Mouse (Mus musculus): Measurements from ENCODE around the gene Akr1d1. TPM values are rescaled to one million over a fixed set of nuclear protein-coding genes. Genes with fewer than 3 reads are reported as not detected.

Akr1d1 gene
- polyA plus RNA-seq, 1 experiment from 2014 or later, result not detected

GRCm38 (mm10) chr6:37505588-37505987 is 24.4 kb upstream of the Akr1d1 start:
- Histone ChIP-seq H3K9ac (replicated peaks; ENCODE audit: low read length) (no peak overlapping the region), H3K27ac (replicated peaks; ENCODE audit: low read depth, low read length) (no peak overlapping the region), H3K4me2 (ENCODE audit: low read depth, low read length) (no peak overlapping the region), H3K36me3 (replicated peaks; ENCODE audit: control insufficient read depth, insufficient read depth, low read depth, low read length) (no peaks in the 10 kb centered on the region), H3K4me3 (ENCODE audit: low read depth, low read length) (no peak overlapping the region), H3K27me3 (ENCODE audit: control insufficient read depth, insufficient read depth, low read length) (no peaks in the 10 kb centered on the region), H3K4me1 (ENCODE audit: control insufficient read depth, insufficient read depth, low read length) (no peaks in the 10 kb centered on the region), H3K9me3 (replicated peaks; ENCODE audit: control insufficient read depth, low read length) (no peaks in the 10 kb centered on the region)
- ATAC-seq (replicated peaks; ENCODE audit: insufficient number of reproducible peaks, low FRiP score, low TSS enrichment, low read depth) (no peak), DNase-seq (ENCODE audit: low spot score) (no peak)
- 83% methylated on average over 2 of the region's 2 CpGs for WGBS

- Histone ChIP-seq H3K9ac (replicated peaks; ENCODE audit: low read length) (no peak overlapping the region), H3K9me3 (replicated peaks; ENCODE audit: control insufficient read depth, low read length) (no peaks in the 10 kb centered on the region), H3K4me2 (ENCODE audit: low read depth, low read length) (no peak overlapping the region), H3K27me3 (ENCODE audit: control insufficient read depth, insufficient read depth, low read length) (no peaks in the 10 kb centered on the region), H3K27ac (replicated peaks; ENCODE audit: low read depth, low read length) (no peak overlapping the region), H3K36me3 (replicated peaks; ENCODE audit: control insufficient read depth, insufficient read depth, low read depth, low read length) (no peaks in the 10 kb centered on the region), H3K4me3 (ENCODE audit: low read depth, low read length) (no peak overlapping the region), H3K4me1 (ENCODE audit: control insufficient read depth, insufficient read depth, low read length) (no peaks in the 10 kb centered on the region)
- DNase-seq (ENCODE audit: low spot score) (no peak), ATAC-seq (replicated peaks; ENCODE audit: insufficient number of reproducible peaks, low FRiP score, low TSS enrichment, low read depth) (no peak)
- WGBS, result 72% methylated on average over 3 of the region's 3 CpGs
Measured at GRCm38 (mm10) chr6:37506909-37507515, 23.0 kb upstream of the Akr1d1 start.

GRCm38 (mm10) chr6:37510786-37511185 is 19.2 kb upstream of the Akr1d1 start:
- no peak for DNase-seq (ENCODE audit: low spot score)
- H3K4me2 ChIP-seq (ENCODE audit: low read depth, low read length), result no peak overlapping the region
- no peak overlapping the region for H3K27ac ChIP-seq (replicated peaks; ENCODE audit: low read depth, low read length)
- H3K9ac ChIP-seq (replicated peaks; ENCODE audit: low read length), result no peak overlapping the region
- no peaks in the 10 kb centered on the region for H3K4me1 ChIP-seq (ENCODE audit: control insufficient read depth, insufficient read depth, low read length)
- H3K36me3 ChIP-seq (replicated peaks; ENCODE audit: control insufficient read depth, insufficient read depth, low read depth, low read length), result no peaks in the 10 kb centered on the region
- no peaks in the 10 kb centered on the region for H3K27me3 ChIP-seq (ENCODE audit: control insufficient read depth, insufficient read depth, low read length)
- H3K4me3 ChIP-seq (ENCODE audit: low read depth, low read length), result no peak overlapping the region
- ATAC-seq (replicated peaks; ENCODE audit: insufficient number of reproducible peaks, low FRiP score, low TSS enrichment, low read depth), result no peak
- no peaks in the 10 kb centered on the region for H3K9me3 ChIP-seq (replicated peaks; ENCODE audit: control insufficient read depth, low read length)

- Histone ChIP-seq H3K4me2 (ENCODE audit: low read depth, low read length) (no peak overlapping the region), H3K27me3 (ENCODE audit: control insufficient read depth, insufficient read depth, low read length) (no peaks in the 10 kb centered on the region), H3K4me1 (ENCODE audit: control insufficient read depth, insufficient read depth, low read length) (no peaks in the 10 kb centered on the region), H3K27ac (replicated peaks; ENCODE audit: low read depth, low read length) (no peak overlapping the region), H3K9ac (replicated peaks; ENCODE audit: low read length) (no peak overlapping the region), H3K9me3 (replicated peaks; ENCODE audit: control insufficient read depth, low read length) (no peaks in the 10 kb centered on the region), H3K4me3 (ENCODE audit: low read depth, low read length) (no peak overlapping the region), H3K36me3 (replicated peaks; ENCODE audit: control insufficient read depth, insufficient read depth, low read depth, low read length) (no peaks in the 10 kb centered on the region)
- DNase-seq (ENCODE audit: low spot score) (no peak), ATAC-seq (replicated peaks; ENCODE audit: insufficient number of reproducible peaks, low FRiP score, low TSS enrichment, low read depth) (no peak)
- WGBS, result 91% methylated on average over 13 of the region's 13 CpGs
Measured at GRCm38 (mm10) chr6:37520631-37521375, 9.2 kb upstream of the Akr1d1 start.

DNA sequence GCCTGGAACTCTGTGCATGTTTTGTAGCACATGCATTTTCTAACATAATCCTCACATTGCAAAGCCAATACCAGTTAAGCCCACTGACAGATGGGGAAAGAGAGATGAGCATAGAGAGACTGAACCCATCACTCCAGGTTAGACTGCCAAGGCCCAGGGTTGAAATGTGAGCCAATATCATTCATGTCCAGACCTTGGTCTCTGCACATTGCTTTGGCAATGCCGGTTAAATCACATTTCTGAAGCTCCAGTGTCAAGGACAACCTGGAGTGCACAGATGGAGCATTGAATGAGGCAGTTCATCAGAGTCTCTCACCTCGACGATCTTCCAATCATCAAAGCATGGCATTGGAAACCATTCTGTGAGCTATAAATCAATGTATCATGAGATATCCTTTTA is 2.1 kb downstream of the Akr1d1 start:
- Histone ChIP-seq H3K27me3 (ENCODE audit: control insufficient read depth, insufficient read depth, low read length) (no peaks in the 10 kb centered on the region), H3K4me1 (ENCODE audit: control insufficient read depth, insufficient read depth, low read length) (no peaks in the 10 kb centered on the region), H3K9me3 (replicated peaks; ENCODE audit: control insufficient read depth, low read length) (no peaks in the 10 kb centered on the region), H3K27ac (replicated peaks; ENCODE audit: low read depth, low read length) (no peak overlapping the region), H3K9ac (replicated peaks; ENCODE audit: low read length) (no peak overlapping the region), H3K4me3 (ENCODE audit: low read depth, low read length) (no peak overlapping the region), H3K36me3 (replicated peaks; ENCODE audit: control insufficient read depth, insufficient read depth, low read depth, low read length) (no peaks in the 10 kb centered on the region), H3K4me2 (ENCODE audit: low read depth, low read length) (no peak overlapping the region)
- ATAC-seq (replicated peaks; ENCODE audit: insufficient number of reproducible peaks, low FRiP score, low TSS enrichment, low read depth), result no peak
- 91% methylated on average over 3 of the region's 3 CpGs for WGBS
- DNase-seq (ENCODE audit: low spot score), result no peak

- Histone ChIP-seq H3K9me3 (replicated peaks; ENCODE audit: control insufficient read depth, low read length) (no peaks in the 10 kb centered on the region), H3K4me2 (ENCODE audit: low read depth, low read length) (no peak overlapping the region), H3K27ac (replicated peaks; ENCODE audit: low read depth, low read length) (no peak overlapping the region), H3K4me1 (ENCODE audit: control insufficient read depth, insufficient read depth, low read length) (no peaks in the 10 kb centered on the region), H3K36me3 (replicated peaks; ENCODE audit: control insufficient read depth, insufficient read depth, low read depth, low read length) (no peaks in the 10 kb centered on the region), H3K9ac (replicated peaks; ENCODE audit: low read length) (no peak overlapping the region), H3K4me3 (ENCODE audit: low read depth, low read length) (no peak overlapping the region), H3K27me3 (ENCODE audit: control insufficient read depth, insufficient read depth, low read length) (no peaks in the 10 kb centered on the region)
- DNase-seq (ENCODE audit: low spot score) (no peak), ATAC-seq (replicated peaks; ENCODE audit: insufficient number of reproducible peaks, low FRiP score, low TSS enrichment, low read depth) (no peak)
- WGBS, result 84% methylated on average over 3 of the region's 3 CpGs
Measured at GRCm38 (mm10) chr6:37536831-37537230, 6.9 kb downstream of the Akr1d1 start.

DNA sequence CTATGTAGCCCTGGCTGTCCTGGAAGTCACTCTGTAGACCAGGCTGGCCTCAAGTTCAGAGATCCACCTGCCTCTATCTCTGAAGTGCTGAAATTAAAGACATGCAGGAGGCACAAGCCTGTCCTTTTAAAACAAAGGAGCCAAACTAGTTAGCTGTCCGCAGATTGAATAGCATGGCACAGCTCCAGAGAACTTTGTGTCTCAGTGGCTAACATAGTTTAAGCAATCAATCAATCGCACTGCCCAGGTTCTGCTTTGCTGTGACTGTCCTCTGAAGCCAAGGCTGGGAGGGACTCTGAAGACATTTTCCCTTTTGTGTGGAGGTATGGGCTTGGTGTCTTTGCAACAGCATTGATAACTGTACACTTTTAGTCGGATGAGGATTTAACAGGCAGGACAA is 7.8 kb downstream of the Akr1d1 start:
- Histone ChIP-seq H3K4me2 (ENCODE audit: low read depth, low read length) (no peak overlapping the region), H3K4me3 (ENCODE audit: low read depth, low read length) (no peak overlapping the region), H3K4me1 (ENCODE audit: control insufficient read depth, insufficient read depth, low read length) (no peaks in the 10 kb centered on the region), H3K27ac (replicated peaks; ENCODE audit: low read depth, low read length) (no peak overlapping the region), H3K36me3 (replicated peaks; ENCODE audit: control insufficient read depth, insufficient read depth, low read depth, low read length) (no peaks in the 10 kb centered on the region), H3K27me3 (ENCODE audit: control insufficient read depth, insufficient read depth, low read length) (no peaks in the 10 kb centered on the region), H3K9me3 (replicated peaks; ENCODE audit: control insufficient read depth, low read length) (no peaks in the 10 kb centered on the region), H3K9ac (replicated peaks; ENCODE audit: low read length) (no peak overlapping the region)
- DNase-seq (ENCODE audit: low spot score) (no peak), ATAC-seq (replicated peaks; ENCODE audit: insufficient number of reproducible peaks, low FRiP score, low TSS enrichment, low read depth) (no peak)
- 84% methylated on average over 3 of the region's 3 CpGs for WGBS

DNA sequence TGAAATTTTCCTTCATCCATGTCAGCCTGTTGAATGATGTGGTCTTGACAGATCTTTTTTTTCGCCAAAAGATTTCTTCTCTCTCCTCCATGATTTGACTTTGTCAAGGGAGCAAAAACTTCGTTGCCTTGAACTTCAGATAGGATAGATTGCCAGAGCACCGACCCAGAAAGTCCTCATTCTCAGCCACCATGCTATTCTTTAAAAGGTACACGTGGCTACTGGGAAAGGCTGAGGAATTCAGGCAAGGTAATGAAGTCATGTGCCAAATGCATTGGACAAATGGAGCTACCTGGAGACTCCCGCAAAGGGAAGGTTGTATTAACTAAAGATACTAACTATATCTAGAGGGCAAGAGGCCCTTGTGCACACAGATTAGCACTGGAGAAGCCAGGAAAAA is 8.8 kb downstream of the Akr1d1 start:
- Histone ChIP-seq H3K36me3 (replicated peaks; ENCODE audit: control insufficient read depth, insufficient read depth, low read depth, low read length) (no peaks in the 10 kb centered on the region), H3K9me3 (replicated peaks; ENCODE audit: control insufficient read depth, low read length) (no peaks in the 10 kb centered on the region), H3K4me2 (ENCODE audit: low read depth, low read length) (no peak overlapping the region), H3K4me3 (ENCODE audit: low read depth, low read length) (no peak overlapping the region), H3K4me1 (ENCODE audit: control insufficient read depth, insufficient read depth, low read length) (no peaks in the 10 kb centered on the region), H3K9ac (replicated peaks; ENCODE audit: low read length) (no peak overlapping the region), H3K27ac (replicated peaks; ENCODE audit: low read depth, low read length) (no peak overlapping the region), H3K27me3 (ENCODE audit: control insufficient read depth, insufficient read depth, low read length) (no peaks in the 10 kb centered on the region)
- ATAC-seq (replicated peaks; ENCODE audit: insufficient number of reproducible peaks, low FRiP score, low TSS enrichment, low read depth) (no peak), DNase-seq (ENCODE audit: low spot score) (no peak)
- 86% methylated on average over 5 of the region's 5 CpGs for WGBS
